Mouse (Mus musculus): ENCODE measurements around the gene Rhox4a2. TPM values are rescaled to one million over a fixed set of nuclear protein-coding genes. Genes with fewer than 3 reads are reported as not detected.

Rhox4a2 gene
- total RNA-seq (2023): not detected in 2 replicates

GRCm38 (mm10) chrX:37390548-37390947 is at the start of gene Rhox4a2:
TSS of gene Rhox4a2 (plus strand) at chrX:37390848.

DNA sequence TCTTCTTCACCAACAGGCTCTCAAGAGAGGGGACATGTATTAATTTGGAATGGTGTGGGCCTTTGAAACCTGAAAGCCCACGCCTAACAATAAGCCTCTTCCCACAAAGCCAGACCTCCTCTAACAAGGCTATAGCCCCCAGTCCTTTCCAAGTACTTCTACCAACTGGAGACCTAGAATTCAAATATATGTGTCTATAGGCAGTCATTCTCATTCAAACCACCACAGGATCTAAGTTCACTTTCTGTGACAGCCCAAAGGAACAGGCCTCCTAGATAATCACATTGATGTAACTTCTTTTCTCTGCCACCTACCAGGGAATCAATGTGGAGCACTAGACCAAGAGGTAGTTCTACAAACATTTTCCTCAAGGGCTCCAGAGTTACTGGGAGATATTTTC is 10.9 kb upstream of the Rhox4a2 start, which contains the start of gene Rhox3a2:
Gene Rhox3a2 (plus strand): TSS at position 301 of the 400 bp plus-strand sequence.

DNA sequence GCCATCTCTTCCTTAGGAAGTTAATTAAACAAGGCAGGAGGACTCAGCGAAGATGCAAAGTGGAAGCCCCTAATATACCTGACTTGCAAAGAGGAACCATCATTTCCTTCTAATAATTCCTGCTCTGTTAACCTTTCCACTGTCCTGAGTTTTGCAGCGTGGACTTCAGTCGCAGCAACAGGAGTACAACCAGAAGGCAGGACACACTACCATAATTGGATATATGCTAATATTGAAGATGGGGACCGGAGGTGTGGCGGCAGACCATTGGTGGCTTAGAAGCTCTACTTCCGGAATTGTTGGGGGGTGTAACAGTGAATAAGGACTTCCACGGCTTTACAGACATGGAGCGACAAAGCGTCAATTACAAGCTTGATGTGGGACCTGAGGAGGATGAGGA is 21.1 kb downstream of the Rhox4a2 start, which contains the start of gene Rhox2b:
Gene Rhox2b (plus strand): TSS at position 301 of the 400 bp plus-strand sequence.

GRCm38 (mm10) chrX:37432194-37432593 is 41.5 kb downstream of the Rhox4a2 start, which contains the start of gene Rhox4b:
TSS of gene Rhox4b (plus strand) at chrX:37432494.

Other genes with a start within 250 kb of the Rhox4a2 start
- not detected in 2 replicates for gene Akap14, start 222.0 kb upstream of the Rhox4a2 start, total RNA-seq (2023)
- 90.8 and 107 TPM in 2 replicates for gene Ndufa1, start 199.7 kb upstream of the Rhox4a2 start, total RNA-seq (2023)
- gene Rnf113a1, start 199.6 kb upstream of the Rhox4a2 start, total RNA-seq (2023): 3.0 and 3.3 TPM in 2 replicates
- gene Gm9, start 179.8 kb upstream of the Rhox4a2 start, total RNA-seq (2023): not detected in 2 replicates
- not detected in 2 replicates for gene Rhox1, start 168.6 kb upstream of the Rhox4a2 start, total RNA-seq (2023)
- gene Rhox2a, start 145.9 kb upstream of the Rhox4a2 start, total RNA-seq (2023): not detected in 2 replicates
- not detected in 2 replicates for gene Rhox3a, start 140.9 kb upstream of the Rhox4a2 start, total RNA-seq (2023)
- not detected in 2 replicates for gene Rhox4a, start 125.5 kb upstream of the Rhox4a2 start, total RNA-seq (2023)
- not detected in 2 replicates for gene Rhox3a2, start 10.8 kb upstream of the Rhox4a2 start, total RNA-seq (2023)
- gene Rhox2b, start 21.2 kb downstream of the Rhox4a2 start, total RNA-seq (2023): not detected in 2 replicates
- gene Rhox4b, start 41.6 kb downstream of the Rhox4a2 start, total RNA-seq (2023): not detected in 2 replicates
- not detected in 2 replicates for gene Rhox2c, start 62.8 kb downstream of the Rhox4a2 start, total RNA-seq (2023)
- gene Rhox3c, start 67.7 kb downstream of the Rhox4a2 start, total RNA-seq (2023): not detected in 2 replicates
- gene Rhox4c, start 89.5 kb downstream of the Rhox4a2 start, total RNA-seq (2023): not detected in 2 replicates
- gene Rhox2d, start 102.6 kb downstream of the Rhox4a2 start, total RNA-seq (2023): not detected in 2 replicates
- not detected in 2 replicates for gene Rhox4d, start 123.5 kb downstream of the Rhox4a2 start, total RNA-seq (2023)
- not detected in 2 replicates for gene Rhox2e, start 139.6 kb downstream of the Rhox4a2 start, total RNA-seq (2023)
- gene Rhox3e, start 151.2 kb downstream of the Rhox4a2 start, total RNA-seq (2023): not detected in 2 replicates
- gene Rhox4e, start 166.6 kb downstream of the Rhox4a2 start, total RNA-seq (2023): not detected in 2 replicates
- not detected in 2 replicates for gene Rhox2f, start 180.6 kb downstream of the Rhox4a2 start, total RNA-seq (2023)
- gene Rhox3f, start 190.1 kb downstream of the Rhox4a2 start, total RNA-seq (2023): not detected in 2 replicates
- gene Rhox4f, start 216.9 kb downstream of the Rhox4a2 start, total RNA-seq (2023): not detected in 2 replicates
- gene Rhox3g, start 237.8 kb downstream of the Rhox4a2 start, total RNA-seq (2023): not detected in 2 replicates